Mouse (Mus musculus) neural tube, embryonic 12.5 days (tissue): ENCODE results near the gene Invs. TPM values are rescaled to one million over a fixed set of nuclear protein-coding genes. Genes with fewer than 3 reads are reported as not detected.

Source experiments
- ATAC-seq: fragments of 200-750 bp; cut with Nextera tagmentation; 2 replicates; pipeline ENCODE4 v1.8.0; 2017; ENCODE audit warnings: low read depth, mild to moderate bottlenecking, moderate TSS enrichment, moderate library complexity; ENCODE audit not compliant: low FRiP score
- H3K27ac ChIP-seq: fragments of 300-500 bp; sonication (generic); 2 replicates; pipeline ENCODE4 v1.5.1; 2016
- H3K27me3 ChIP-seq: fragments of 300-500 bp; sonication (generic); replicated peaks from 2 replicates; pipeline ENCODE4 v1.6.1; 2016; ENCODE audit warnings: mild to moderate bottlenecking
- H3K36me3 ChIP-seq: fragments of 300-500 bp; sonication (generic); 2 replicates; pipeline ENCODE4 v1.6.1; 2016; ENCODE audit warnings: mild to moderate bottlenecking
- H3K4me1 ChIP-seq: fragments of 300-500 bp; sonication (generic); 2 replicates; pipeline ENCODE4 v1.6.1; 2016
- H3K4me2 ChIP-seq: fragments of 300-500 bp; sonication (generic); replicated peaks from 2 replicates; pipeline ENCODE4 v1.6.1; 2016; ENCODE audit warnings: mild to moderate bottlenecking
- H3K4me3 ChIP-seq: fragments of 300-500 bp; sonication (generic); 2 replicates; pipeline ENCODE4 v1.5.1; 2016
- H3K9ac ChIP-seq: fragments of 300-500 bp; sonication (generic); 2 replicates; pipeline ENCODE4 v1.6.1; 2016; ENCODE audit warnings: mild to moderate bottlenecking
- H3K9me3 ChIP-seq: fragments of 300-500 bp; sonication (generic); 2 replicates; pipeline ENCODE4 v1.6.1; 2016; ENCODE audit warnings: mild to moderate bottlenecking
- WGBS: fragments of 180-500 bp; shearing (Covaris S2); methylation state at CpG from one replicate; pipeline ENCODE4 v1.1.7; 2016; 5-methylcytosine and 5-hydroxymethylcytosine counted together
- polyA plus RNA-seq: library from polyadenylated mRNA; unstranded; fragments of >200 nt; fragmentation: Nextera tagmentation; extraction: Ambion mirVana; gene quantifications from 2 replicates; pipeline ENCODE4 v1.2.1, GENCODE M21; 2016

Gene Invs
- 8.5 and 10.3 TPM in 2 replicates for polyA plus RNA-seq

- peak; percentile 100 for ATAC-seq
- peaks cover 12% of the 10 kb centered on the region for H3K4me1 ChIP-seq
- H3K9me3 ChIP-seq, result no peaks in the 10 kb centered on the region
- H3K27ac ChIP-seq, result peak within 1 kb of the TSS; percentile 26; the same call in 1 of the 2 replicates
- peak within 1 kb of the TSS; percentile 90 for H3K4me2 ChIP-seq
- no peaks in the 10 kb centered on the region for H3K27me3 ChIP-seq
- H3K9ac ChIP-seq, result peak within 1 kb of the TSS; percentile 81
- under 1% methylated on average over 41 of the region's 41 CpGs for WGBS
- peak within 1 kb of the TSS; percentile 85 for H3K4me3 ChIP-seq
- H3K36me3 ChIP-seq, result no peaks in the 10 kb centered on the region
Observed at GRCm38 (mm10) chr4:48279498-48280134, at the start of gene Invs, which contains the start of gene Erp44. Gene Invs (plus strand): TSS chr4:48279760. Gene Erp44 (minus strand): TSS chr4:48279558.

DNA sequence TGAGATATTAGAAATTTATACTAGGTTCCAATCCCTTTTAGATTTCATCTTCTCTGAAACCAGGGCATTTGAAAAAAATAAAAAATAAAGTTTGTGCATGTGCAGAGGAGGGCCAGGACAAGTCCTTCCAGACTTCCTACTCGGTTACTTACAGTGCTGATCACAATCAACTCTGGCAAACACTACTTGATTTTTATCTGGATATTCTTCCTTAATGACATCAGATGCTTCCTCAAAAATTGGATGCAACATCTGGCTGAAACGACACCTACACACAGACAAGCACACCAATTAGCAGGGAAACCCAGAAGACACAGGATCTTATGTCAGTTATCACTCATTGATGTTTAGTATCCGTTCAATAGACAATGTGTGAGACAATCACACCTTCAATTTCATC is 42.8 kb upstream of the Invs start:
- no peaks in the 10 kb centered on the region for H3K27me3 ChIP-seq
- no peak overlapping the region for H3K4me3 ChIP-seq
- 90% methylated on average over 3 of the region's 3 CpGs for WGBS
- H3K4me2 ChIP-seq, result no peak overlapping the region
- H3K4me1 ChIP-seq, result no peaks in the 10 kb centered on the region
- H3K36me3 ChIP-seq, result no peaks in the 10 kb centered on the region; the same call in 1 of the 2 replicates
- H3K9ac ChIP-seq, result no peak overlapping the region
- no peak overlapping the region for H3K27ac ChIP-seq
- no peak for ATAC-seq
- H3K9me3 ChIP-seq, result no peaks in the 10 kb centered on the region

DNA sequence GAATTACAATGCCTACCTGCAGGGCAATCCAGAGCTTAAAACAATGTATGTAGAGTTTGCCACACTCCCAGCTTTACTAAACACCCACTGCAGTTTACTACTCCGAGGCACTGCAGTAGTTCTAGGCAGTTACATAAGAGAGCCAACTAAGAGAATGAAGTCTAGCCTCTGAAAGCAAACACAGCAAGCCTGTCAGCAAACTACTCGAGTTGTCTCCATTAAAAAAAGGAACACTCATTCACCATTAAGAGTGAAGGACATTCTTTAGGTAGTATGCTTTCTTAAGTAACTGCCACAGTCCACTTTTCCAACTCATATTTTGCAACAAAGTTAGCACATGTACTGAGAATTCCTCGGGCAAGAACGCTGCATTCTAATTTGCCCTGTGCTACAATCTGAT is 40.5 kb upstream of the Invs start:
- Histone ChIP-seq H3K9me3 (no peaks in the 10 kb centered on the region), H3K4me1 (no peaks in the 10 kb centered on the region), H3K27me3 (no peaks in the 10 kb centered on the region), H3K36me3 (no peaks in the 10 kb centered on the region; the same call in 1 of the 2 replicates), H3K27ac (no peak overlapping the region), H3K9ac (no peak overlapping the region), H3K4me2 (no peak overlapping the region), H3K4me3 (no peak overlapping the region)
- 95% methylated on average over 4 of the region's 4 CpGs for WGBS
- no peak for ATAC-seq

- no peak overlapping the region for H3K4me3 ChIP-seq
- WGBS, result 97% methylated on average over 4 of the region's 4 CpGs
- H3K9me3 ChIP-seq, result no peaks in the 10 kb centered on the region
- no peak overlapping the region for H3K4me2 ChIP-seq
- no peak for ATAC-seq
- H3K27me3 ChIP-seq, result no peaks in the 10 kb centered on the region
- H3K9ac ChIP-seq, result no peak overlapping the region
- H3K36me3 ChIP-seq, result no peaks in the 10 kb centered on the region
- no peaks in the 10 kb centered on the region for H3K4me1 ChIP-seq
- H3K27ac ChIP-seq, result no peak overlapping the region
Observed at GRCm38 (mm10) chr4:48242482-48242881, 37.1 kb upstream of the Invs start.

GRCm38 (mm10) chr4:48243737-48244136 is 35.8 kb upstream of the Invs start:
- no peaks in the 10 kb centered on the region for H3K9me3 ChIP-seq
- H3K4me3 ChIP-seq, result no peak overlapping the region
- H3K4me2 ChIP-seq, result no peak overlapping the region
- H3K27ac ChIP-seq, result no peak overlapping the region
- H3K36me3 ChIP-seq, result no peaks in the 10 kb centered on the region
- WGBS, result 61% methylated on average over 1 of the region's 1 CpGs
- H3K9ac ChIP-seq, result no peak overlapping the region
- no peaks in the 10 kb centered on the region for H3K27me3 ChIP-seq
- H3K4me1 ChIP-seq, result no peaks in the 10 kb centered on the region
- no peak for ATAC-seq

GRCm38 (mm10) chr4:48244280-48244679 is 35.3 kb upstream of the Invs start:
- no peak overlapping the region for H3K27ac ChIP-seq
- no peak overlapping the region for H3K4me3 ChIP-seq
- H3K36me3 ChIP-seq, result no peaks in the 10 kb centered on the region
- WGBS, result 85% methylated on average over 2 of the region's 2 CpGs
- no peak overlapping the region for H3K4me2 ChIP-seq
- H3K9me3 ChIP-seq, result no peaks in the 10 kb centered on the region
- no peaks in the 10 kb centered on the region for H3K27me3 ChIP-seq
- no peaks in the 10 kb centered on the region for H3K4me1 ChIP-seq
- no peak overlapping the region for H3K9ac ChIP-seq
- ATAC-seq, result no peak

- no peak for ATAC-seq
- no peaks in the 10 kb centered on the region for H3K36me3 ChIP-seq
- no peaks in the 10 kb centered on the region for H3K4me1 ChIP-seq
- no peak overlapping the region for H3K9ac ChIP-seq
- H3K27me3 ChIP-seq, result no peaks in the 10 kb centered on the region
- no peak overlapping the region for H3K27ac ChIP-seq
- H3K9me3 ChIP-seq, result no peaks in the 10 kb centered on the region
- no peak overlapping the region for H3K4me3 ChIP-seq
- H3K4me2 ChIP-seq, result no peak overlapping the region
Observed at GRCm38 (mm10) chr4:48253266-48253665, 26.3 kb upstream of the Invs start.

- no peaks in the 10 kb centered on the region for H3K4me1 ChIP-seq
- no peak overlapping the region for H3K9ac ChIP-seq
- H3K4me3 ChIP-seq, result no peak overlapping the region
- H3K36me3 ChIP-seq, result no peaks in the 10 kb centered on the region
- no peak overlapping the region for H3K27ac ChIP-seq
- no peak overlapping the region for H3K4me2 ChIP-seq
- no peaks in the 10 kb centered on the region for H3K9me3 ChIP-seq
- WGBS, result 98% methylated on average over 3 of the region's 3 CpGs
- no peak for ATAC-seq
- no peaks in the 10 kb centered on the region for H3K27me3 ChIP-seq
Observed at GRCm38 (mm10) chr4:48258045-48258444, 21.5 kb upstream of the Invs start.

DNA sequence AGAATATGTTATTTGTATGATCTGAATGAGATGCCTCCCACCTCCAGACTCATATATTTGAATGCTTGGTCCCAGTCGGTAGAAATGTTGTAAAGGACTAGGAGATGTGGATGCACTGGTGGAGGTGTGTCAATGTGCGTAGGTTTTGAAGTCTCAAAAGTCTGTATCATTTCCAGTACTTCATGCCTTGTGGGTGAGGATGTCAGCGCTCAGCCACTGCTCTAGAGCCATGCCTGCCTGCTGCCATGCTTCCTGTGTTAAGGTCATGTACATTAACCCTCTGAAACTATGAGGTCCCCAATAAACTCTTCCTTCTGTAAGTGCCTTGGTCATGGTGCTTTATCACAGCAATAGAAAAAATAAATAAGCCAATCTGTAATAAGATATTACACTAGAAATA is 11.9 kb upstream of the Invs start:
- H3K9me3 ChIP-seq, result no peaks in the 10 kb centered on the region
- no peak overlapping the region for H3K9ac ChIP-seq
- no peaks in the 10 kb centered on the region for H3K36me3 ChIP-seq
- no peaks in the 10 kb centered on the region for H3K27me3 ChIP-seq
- H3K4me3 ChIP-seq, result no peak overlapping the region
- 90% methylated on average over 3 of the region's 3 CpGs for WGBS
- no peaks in the 10 kb centered on the region for H3K4me1 ChIP-seq
- no peak overlapping the region for H3K4me2 ChIP-seq
- no peak for ATAC-seq
- no peak overlapping the region for H3K27ac ChIP-seq

DNA sequence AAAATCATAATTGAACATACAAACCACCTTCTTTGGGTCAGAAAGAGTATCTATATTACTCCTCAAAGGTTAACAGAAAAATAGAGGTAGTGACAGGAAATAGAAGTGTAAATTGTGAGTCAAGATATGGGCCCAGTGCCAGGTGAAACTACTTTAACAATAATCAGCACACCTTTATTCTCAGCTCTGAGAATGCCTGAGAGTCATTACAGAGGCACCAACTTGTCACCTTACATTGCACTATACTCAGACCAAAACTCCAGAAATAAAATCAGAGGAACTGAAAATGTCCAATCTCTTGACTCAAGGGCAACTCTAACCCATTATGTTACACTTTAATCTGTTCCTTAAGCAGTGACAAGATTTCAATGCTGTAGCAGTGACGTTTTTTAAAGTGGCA is 11.4 kb upstream of the Invs start:
- Histone ChIP-seq H3K9me3 (no peaks in the 10 kb centered on the region), H3K36me3 (no peaks in the 10 kb centered on the region), H3K4me2 (no peak overlapping the region), H3K27me3 (no peaks in the 10 kb centered on the region), H3K4me3 (no peak overlapping the region), H3K4me1 (no peaks in the 10 kb centered on the region), H3K27ac (no peak overlapping the region), H3K9ac (no peak overlapping the region)
- 98% methylated on average over 1 of the region's 1 CpGs for WGBS
- ATAC-seq, result no peak

DNA sequence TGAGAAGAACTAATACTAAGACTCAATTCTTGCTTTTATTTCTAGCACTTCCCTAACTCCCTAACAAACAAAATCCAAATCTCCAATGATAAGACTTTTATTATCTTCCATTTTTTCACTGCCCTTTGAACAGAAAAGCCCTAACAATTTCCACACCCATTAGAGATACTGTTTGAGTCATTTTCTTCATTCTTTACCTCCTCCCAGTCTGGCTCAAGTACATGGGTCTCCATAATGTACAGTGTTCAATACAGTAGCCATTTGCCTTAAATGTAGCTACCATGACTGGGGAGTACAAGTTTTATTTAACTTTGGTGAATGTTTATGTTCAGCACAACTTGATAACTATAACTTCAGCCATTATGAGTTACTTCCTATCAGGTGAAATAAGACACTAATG is 9.0 kb upstream of the Invs start:
- H3K4me2 ChIP-seq, result no peak overlapping the region
- no peak overlapping the region for H3K27ac ChIP-seq
- no peaks in the 10 kb centered on the region for H3K9me3 ChIP-seq
- H3K4me1 ChIP-seq, result no peaks in the 10 kb centered on the region
- no peak overlapping the region for H3K9ac ChIP-seq
- H3K27me3 ChIP-seq, result no peaks in the 10 kb centered on the region
- ATAC-seq, result no peak
- no peaks in the 10 kb centered on the region for H3K36me3 ChIP-seq
- H3K4me3 ChIP-seq, result no peak overlapping the region

GRCm38 (mm10) chr4:48271838-48272237 is 7.7 kb upstream of the Invs start:
- Histone ChIP-seq H3K4me2 (no peak overlapping the region), H3K27me3 (no peaks in the 10 kb centered on the region), H3K27ac (no peak overlapping the region), H3K9ac (no peak overlapping the region), H3K9me3 (no peaks in the 10 kb centered on the region), H3K36me3 (no peaks in the 10 kb centered on the region), H3K4me3 (no peak overlapping the region), H3K4me1 (no peaks in the 10 kb centered on the region)
- 42% methylated on average over 5 of the region's 5 CpGs for WGBS
- ATAC-seq, result no peak

DNA sequence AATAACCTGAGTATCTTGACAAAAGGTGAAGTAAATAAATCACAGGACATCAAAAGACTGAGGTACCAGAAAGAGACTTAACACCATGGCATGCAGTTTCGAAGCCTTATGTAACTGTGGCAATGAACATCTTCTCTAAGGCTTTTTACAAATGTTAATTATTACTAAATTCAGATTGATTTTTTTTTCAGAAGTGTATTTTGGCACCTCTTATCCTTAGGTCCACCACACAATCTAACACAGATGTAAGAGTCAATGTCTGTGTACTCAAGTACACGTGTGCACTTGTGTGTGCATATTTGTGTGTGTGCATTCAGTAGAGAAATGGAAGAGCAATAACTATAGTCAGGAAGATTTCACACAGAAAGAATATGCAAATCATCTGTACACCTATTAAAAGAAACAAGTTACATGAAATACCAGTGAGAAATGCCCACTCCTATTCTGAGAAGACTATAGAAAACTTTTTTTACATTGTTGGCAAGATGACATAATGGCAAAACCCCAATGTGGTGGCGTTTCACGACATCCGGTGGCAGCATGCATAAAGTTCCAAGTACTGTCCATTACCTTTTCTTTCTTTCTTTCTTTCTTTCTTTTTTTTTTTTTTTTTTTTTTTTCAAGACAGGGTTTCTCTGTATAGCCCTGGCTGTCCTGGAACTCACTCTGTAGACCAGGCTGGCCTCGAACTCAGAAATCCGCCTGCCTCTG is 6.3 kb upstream of the Invs start:
- no peak overlapping the region for H3K4me3 ChIP-seq
- H3K4me1 ChIP-seq, result no peaks in the 10 kb centered on the region
- no peak overlapping the region for H3K27ac ChIP-seq
- no peaks in the 10 kb centered on the region for H3K9me3 ChIP-seq
- H3K36me3 ChIP-seq, result no peaks in the 10 kb centered on the region
- no peaks in the 10 kb centered on the region for H3K27me3 ChIP-seq
- ATAC-seq, result no peak
- 94% methylated on average over 7 of the region's 7 CpGs for WGBS
- no peak overlapping the region for H3K9ac ChIP-seq
- H3K4me2 ChIP-seq, result no peak overlapping the region
